Mouse (Mus musculus) left cerebral cortex, adult 18-20 months (tissue): ENCODE data around the gene Trappc10. TPM values are rescaled to one million over a fixed set of nuclear protein-coding genes. Genes with fewer than 3 reads are reported as not detected.

Experiments
- DNase-seq, 2 experiments: peaks; one replicate each; pipeline ENCODE4 v3.0.0; 2021 to 2022; ENCODE audit warnings: low spot score in 2 of 2, mixed read lengths in 1 of 2
- total RNA-seq, 2 experiments: library from RNA; stranded (reverse); gene quantifications; 2 replicates each; pipeline ENCODE4 v1.2.3; 2021

Trappc10 gene
- total RNA-seq, 2 experiments from 2014 or later, result 84.4 to 85.7 TPM

DNA sequence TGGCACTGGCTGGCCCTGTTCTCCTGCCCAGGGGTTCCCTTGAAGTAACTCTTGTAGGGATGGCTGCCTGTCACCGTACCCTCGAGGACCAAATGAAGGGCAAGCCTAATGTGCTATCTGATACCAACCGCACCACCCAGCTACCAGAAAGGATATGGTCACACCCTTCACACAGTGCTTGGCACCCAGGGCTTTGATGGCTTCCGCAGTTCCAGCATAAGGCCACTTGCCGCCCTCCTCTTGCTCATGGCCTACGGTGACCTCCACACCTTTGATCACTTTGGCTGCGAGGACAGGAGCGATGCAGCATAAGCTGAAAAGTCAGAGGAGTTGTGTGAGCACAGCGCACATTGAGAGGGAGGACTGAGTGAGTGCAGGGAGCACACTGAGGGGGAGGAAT lies 81.2 kb downstream of the Trappc10 start:
- DNase-seq, result no peak

DNA sequence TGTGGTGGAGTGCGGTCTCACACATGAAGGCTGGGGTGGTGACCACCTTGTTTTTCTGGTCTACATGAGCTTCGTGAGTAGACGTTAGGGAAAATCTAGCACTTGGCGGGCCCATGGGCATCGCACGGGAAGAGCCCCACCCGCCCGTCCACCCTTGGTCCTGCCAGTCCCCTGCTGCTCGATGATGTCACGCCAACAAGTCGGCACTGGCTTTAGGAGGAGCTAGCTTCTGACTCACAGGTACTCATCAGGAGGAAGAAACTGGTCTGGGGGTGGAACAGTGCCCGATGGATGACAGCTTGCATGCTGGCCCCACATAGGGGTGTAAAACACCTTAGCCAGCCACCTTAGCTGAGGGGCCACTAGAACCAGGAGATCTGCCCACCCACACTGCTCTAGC lies 81.8 kb downstream of the Trappc10 start:
- no peak for DNase-seq

DNA sequence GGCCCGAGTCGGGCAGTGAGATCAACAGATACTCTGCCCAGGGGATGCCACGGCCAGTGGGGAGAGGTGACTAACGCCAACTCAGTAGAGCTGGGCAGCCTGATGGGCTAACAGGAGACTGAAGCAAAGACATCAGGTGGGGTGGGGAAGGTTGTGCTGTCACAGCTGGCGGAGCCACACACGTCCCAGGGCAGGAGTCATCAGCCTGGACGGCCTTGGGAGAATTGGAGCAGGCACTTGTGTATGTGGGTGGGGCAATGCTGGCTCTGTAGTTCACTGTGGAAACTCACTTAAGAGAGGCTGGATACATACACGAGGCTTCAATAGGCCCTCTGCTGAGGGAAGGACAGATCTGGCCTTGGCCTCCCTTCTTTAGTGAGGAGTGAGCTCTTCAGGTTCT lies 83.3 kb downstream of the Trappc10 start:
- no peak for DNase-seq

DNA sequence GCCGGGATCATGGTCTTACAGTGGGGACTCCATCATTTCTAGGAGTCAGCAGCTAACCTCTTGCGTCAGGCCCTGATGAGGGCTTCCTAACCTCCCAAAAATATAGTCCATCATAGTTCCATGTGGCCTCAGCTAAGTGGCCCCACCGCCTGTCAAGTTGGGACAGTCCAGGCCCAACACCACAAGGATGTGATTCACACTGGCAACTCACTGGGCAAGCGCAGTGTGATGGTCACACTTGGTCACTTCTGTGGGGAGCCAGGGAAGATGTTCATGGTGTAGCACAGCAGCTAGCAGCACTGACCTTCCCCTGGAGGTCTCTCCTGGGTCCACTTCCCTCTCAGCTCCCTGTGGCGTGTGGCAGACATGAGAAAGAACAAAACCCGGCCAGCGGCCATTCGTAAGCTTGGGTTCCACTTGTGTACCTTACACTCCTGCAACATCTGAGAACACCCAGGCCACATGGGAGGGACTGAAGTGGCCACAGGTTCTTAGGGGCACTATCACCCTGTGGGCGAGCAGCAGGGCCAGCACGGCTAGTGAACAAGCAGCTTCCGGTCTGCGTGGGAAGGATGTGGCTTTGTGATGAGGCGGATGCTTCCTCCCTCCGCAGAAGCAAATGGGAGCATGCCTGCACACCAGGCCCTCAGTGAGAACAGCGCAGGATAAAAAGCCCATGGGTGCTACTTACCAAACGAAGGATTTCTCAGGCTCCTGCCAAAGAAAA lies 83.9 kb downstream of the Trappc10 start:
- no peak for DNase-seq

DNA sequence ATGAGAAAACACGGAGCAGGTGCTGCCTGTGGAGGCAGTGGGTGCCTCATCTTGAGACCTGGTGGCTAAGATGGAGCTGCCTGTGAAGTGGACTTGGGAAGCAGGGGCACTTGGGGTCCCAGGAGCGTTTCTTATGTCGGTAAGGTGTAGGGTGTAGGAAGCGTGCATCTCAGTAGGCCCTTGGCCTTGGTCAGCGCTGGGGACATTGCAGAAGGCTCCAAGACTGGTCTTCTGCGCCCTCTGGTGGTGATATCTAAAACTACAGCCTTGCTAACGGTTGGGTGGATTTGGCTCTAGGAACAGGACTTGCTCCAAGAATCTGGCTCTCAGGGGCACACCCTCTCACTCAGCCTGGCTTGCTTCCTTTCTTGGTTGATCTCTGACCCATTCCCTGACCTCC lies 84.5 kb downstream of the Trappc10 start:
- peak; percentile 86 to 89 for DNase-seq

DNA sequence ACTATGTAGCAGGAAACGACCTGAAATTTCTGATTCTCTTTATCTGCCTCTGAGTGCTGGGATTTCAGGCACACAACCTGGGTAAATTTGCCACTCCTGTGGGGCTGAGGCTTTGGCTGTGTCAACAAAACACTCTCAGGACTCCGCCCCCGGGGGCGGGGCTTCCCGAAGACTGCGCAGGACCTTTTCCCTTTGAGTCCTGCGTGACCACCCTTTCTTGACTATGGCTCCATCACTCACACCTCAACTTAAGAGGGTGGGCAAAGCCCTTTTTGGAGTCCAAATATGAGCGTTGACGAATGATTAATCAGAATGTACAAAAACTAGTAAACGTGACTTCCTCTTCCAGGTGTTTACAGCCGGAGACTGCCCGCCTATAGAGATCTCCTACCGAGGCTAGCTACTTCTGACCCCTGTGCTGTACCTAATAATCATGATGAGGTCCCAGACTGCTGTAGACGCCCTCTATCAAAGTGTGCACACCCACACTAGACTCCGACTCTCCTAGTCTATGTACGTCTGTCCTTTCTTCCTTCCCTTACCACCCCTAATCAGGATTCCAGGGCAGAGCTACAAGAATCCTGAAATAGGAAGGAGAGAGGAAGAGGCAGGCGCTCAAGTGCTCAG lies 85.1 kb downstream of the Trappc10 start:
- peak; percentile 34 to 54 for DNase-seq

DNA sequence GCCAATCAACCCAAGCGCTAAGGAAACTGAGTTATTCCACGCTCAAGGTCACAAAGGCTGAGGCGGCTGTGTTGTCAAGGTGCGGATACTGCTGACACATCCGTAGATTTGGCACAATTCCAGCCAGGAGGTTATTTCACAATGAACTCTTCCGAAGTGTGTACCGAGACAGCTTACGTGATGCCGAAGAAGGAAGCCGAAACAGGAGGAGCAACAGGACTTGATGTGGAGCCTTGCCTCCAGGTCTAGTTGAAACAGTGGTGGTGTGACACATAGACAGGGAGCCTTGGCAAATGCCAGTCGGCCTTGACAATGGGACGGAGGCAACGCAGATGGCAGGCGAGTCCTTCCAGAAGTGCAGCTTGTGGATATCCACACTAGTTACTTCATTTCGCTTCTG lies 86.4 kb downstream of the Trappc10 start:
- DNase-seq, result no peak

DNA sequence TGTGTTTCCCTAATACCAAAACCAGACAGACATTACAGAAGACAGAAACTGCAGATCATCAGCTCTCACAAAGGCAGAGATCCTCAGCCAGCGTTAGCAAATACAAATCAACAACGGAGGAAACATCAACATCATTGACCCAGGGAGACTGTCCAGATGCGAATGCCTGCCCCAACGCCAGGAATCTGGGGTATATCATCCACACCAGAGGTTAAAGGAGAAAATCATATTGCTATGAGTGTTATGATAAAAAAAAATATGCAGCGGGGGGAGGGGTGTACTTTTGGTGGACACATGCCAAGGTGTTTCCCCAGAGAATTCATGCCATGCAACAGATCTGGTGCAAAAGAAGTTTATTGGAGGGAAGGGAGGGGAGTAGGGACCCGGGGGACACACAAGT lies 87.5 kb downstream of the Trappc10 start:
- no peak for DNase-seq

DNA sequence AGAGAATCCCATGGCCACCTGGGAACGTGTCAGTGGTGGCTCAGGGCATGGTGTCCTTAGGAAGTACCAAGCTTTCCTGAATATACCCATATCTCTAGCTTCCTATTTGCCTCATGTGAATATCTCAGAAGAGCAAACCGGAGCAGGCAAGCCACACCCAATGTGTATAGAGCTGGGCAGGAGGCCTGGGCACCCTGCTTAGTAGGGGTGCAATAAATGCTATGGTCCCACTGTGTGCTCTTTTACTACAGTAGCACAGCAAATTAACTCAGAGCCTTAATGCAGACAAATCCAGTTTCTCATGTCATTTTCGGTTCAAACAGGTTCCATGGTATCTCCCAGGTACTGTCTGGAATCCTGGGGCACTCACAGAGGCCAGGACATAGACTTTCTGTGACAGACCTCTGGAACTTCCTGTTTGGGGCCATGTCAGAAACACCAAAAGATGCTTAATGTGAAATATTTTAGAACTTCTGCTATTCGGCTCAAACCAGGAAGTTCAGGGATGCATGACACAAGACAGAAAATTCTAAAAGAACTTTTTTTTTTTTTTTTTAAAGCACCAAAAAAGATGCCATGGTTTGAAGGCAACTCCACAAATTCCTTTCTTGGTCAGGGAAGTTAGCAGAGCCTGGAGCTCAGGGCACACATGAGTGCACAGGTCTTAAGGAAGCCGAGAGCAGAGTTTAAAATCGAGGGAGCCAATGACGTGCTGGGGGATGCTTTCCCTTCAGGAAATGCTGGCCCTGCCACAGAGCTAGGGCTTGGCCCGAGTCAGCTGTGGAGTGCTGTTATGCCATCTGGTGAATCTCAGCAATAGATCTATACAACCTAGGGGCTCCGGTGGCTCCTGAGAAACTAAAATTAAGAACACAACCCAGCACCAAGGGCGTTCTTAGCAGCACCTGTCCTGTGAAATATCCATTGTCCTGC lies 95.3 kb downstream of the Trappc10 start:
- no peak for DNase-seq

DNA sequence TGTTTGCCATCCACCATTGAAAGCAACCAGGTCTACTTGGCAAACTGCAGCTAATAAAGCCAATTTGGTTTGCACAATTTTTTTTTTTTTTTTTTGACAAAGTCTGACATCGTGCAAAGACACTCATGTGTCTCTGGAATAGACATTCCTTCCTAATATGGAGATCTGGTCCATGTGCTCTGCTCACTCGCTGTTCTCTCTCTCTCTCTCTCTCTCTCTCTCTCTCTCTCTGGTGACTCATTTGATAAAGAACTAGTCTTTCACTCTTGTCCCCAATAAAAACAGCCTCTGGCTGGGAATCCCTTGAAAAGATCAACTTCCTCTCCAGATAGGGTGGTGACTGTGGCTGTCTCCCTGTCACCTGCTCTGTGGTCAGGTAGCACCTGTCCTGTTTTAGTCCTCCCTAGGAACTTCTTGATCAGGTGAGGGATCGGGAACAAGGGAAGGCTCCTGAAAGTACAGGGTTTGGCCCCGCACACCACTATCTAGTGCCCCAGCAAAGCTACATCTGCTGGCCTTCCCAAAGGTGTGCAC lies 96.5 kb downstream of the Trappc10 start:
- DNase-seq, result no peak

DNA sequence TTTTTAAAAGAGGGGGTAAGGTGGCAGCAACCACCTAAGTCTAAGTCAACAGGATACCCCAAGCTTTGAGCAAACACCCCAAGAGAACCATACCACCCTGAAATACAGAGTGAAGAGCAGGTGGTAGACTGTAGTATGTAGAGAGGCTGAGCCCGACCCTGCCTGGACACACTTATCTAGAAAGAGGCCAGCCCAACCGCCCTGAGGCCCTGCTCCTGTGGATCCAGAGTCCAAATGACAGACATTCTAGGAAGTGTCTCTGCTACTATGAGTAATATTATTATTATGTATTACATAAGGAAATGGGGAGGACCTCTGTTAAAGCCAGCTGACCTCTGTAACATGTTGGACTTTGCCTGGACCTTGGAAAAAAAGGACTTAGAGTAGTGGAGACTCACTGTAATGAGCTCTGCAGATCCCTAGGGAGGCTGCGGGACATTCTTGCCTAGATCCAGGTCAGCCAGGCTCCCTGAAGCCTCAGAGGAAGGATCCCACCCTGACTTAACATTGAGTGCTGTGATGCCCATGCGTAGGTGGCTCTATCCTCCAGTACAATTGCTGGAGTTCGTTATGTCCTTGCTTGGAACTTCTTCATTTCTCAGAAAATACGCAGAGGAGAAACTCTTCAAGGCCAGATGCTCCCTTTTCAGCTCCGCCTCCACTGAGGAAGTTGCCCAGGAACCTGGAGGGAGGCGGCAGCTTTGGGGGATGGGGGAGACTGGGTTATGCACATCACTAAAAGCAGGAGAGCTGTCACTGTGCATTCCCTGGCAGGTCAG lies 100.5 kb downstream of the Trappc10 start:
- DNase-seq, result peak; percentile 62 to 76

DNA sequence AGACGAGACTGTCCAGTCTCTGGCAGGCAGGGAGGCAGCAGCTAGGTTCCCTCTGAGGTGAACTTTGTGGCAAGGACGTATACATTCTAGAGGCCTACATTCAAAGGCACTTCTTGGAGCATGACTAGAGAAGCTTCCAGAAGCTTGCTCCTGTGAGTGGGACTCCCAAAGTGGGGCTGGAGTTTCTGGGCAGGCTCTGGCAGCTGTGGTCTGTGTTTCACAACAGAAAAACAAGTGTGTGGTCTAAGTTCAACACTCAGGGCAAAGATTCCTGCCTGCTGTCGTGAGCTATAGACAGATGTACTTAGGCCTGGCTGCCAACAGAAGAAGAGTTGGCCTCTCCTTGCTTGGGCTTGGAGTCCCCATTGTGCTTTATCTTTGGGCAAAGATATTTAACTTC lies 103.6 kb downstream of the Trappc10 start:
- DNase-seq, result no peak

DNA sequence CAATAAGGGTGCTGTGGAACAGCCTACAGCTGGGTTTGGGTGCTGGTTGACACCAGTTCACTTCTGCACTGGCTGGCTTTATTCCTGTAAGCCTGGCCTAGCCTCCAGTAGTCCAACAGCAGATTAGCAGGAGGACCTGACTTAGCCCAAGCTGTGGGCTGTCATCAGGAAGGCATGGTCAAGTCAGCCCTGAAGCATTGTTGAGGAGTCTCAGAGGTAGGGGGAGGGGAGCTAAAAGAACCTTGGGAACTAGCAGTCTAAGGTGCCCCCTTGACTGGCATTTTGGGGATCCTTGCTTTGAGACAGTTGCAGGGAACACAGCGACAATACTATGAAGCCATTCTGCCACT lies 104.2 kb downstream of the Trappc10 start:
- no peak for DNase-seq

DNA sequence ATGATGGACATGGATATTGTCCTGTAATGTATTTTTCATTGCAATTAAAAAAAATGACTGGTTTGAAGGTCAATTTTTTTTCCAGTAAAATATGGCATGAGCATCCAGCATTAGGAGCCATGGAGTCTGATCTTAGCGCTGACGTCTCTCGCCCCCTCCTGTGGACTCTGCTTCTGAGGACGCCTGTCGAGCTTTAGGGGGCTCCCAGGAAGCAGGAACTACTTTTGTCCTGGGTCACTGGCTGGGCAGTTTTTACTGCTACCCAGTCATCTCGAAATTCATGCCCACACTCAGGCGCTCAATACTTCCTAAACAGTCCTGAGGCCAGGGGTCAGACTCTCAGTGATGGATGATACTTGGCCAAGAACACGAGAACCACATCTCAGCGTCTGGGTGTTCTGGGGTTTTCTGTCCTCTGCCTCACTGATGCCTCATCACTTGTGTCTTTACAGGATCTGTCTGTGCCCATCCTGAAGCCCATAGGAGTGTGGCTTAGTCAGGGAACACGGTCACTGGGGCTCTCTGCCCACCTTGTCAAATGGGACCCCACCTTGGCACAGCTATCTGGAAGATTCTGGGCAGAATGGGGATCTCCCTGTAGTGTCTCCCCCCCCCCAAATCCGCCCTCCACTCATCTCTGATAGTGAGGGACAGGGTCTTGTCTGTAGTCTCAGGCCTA lies 104.7 kb downstream of the Trappc10 start:
- no peak for DNase-seq

DNA sequence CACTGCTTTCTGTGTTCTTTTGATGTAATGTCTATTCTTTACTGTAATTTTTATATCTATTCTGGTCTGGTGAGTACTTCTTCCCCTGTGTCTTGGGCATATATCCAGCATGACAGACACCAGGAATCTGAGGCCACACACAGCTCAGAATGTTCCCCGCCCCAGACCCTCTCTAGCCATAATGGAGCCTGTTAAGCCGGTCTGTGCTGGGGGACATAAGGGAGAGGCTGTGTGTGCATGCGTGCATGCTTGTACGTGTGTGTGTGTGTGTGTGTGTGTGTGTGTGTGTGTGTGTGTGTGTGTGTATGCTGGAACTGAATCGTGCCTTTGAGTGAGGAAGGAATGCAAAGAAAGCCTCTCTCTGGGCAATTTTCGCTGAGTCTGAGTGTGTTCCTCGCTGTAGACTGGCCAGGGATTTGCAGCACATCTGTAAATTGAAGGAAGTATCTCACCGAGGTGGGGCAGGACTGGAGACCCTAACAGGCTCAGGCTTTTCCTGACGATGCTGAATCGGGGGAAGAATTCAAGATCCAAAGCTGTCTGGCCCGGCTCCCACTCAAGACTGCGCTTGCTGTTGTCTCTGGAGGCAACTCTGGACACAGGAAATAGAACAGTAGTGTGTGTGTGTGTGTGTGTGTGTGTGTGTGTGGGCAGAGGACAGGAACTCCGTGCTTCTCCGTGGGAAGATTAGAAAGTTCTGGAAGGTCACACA lies 105.5 kb downstream of the Trappc10 start:
- DNase-seq, result peak; percentile 11 to 21

DNA sequence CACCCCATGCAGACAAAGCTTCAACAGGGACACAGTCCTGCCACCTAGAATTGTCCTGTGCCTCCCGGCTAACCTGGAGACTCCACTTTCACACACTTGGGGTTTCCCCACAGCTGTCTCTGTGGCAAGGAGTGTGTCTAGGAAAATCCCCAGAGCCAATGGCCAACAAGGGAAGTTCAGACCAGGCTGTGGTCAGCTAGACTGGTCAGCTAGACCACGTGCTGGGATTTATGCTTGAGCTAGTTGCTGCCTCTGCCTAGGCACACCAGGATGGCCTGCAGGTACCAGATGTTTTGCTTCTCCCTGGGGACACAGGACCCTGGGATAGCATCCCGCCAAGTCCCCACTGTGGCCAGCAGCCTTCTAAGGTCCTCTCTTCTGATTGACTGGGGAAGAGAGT lies 107.2 kb downstream of the Trappc10 start:
- DNase-seq, result no peak
